Mouse (Mus musculus) forebrain, embryonic 15.5 days (tissue): ENCODE measurements around the gene Pkig. TPM values are rescaled to one million over a fixed set of nuclear protein-coding genes. Genes with fewer than 3 reads are reported as not detected.

Experiments
- ATAC-seq: fragments of 200-750 bp; cut with Nextera tagmentation; replicated peaks from 2 replicates; pipeline ENCODE4 v1.8.0; 2017; ENCODE audit warnings: mild to moderate bottlenecking, moderate TSS enrichment, moderate library complexity
- H3K27ac ChIP-seq: fragments of 300-500 bp; sonication (generic); replicated peaks from 2 replicates; pipeline ENCODE4 v1.5.1; 2015; ENCODE audit warnings: mild to moderate bottlenecking, inconsistent platforms
- H3K27me3 ChIP-seq: fragments of 300-500 bp; sonication (generic); 2 replicates; pipeline ENCODE4 v1.6.1; 2015; ENCODE audit warnings: inconsistent platforms
- H3K36me3 ChIP-seq: fragments of 300-500 bp; sonication (generic); 2 replicates; pipeline ENCODE4 v1.6.1; 2015; ENCODE audit warnings: mild to moderate bottlenecking, inconsistent platforms
- H3K4me1 ChIP-seq: fragments of 300-500 bp; sonication (generic); 2 replicates; pipeline ENCODE4 v1.6.1; 2015; ENCODE audit warnings: inconsistent platforms
- H3K4me2 ChIP-seq: fragments of 300-500 bp; sonication (generic); replicated peaks from 2 replicates; pipeline ENCODE4 v1.6.1; 2015; ENCODE audit warnings: mild to moderate bottlenecking, inconsistent platforms
- H3K4me3 ChIP-seq: fragments of 300-500 bp; sonication (generic); 2 replicates; pipeline ENCODE4 v1.5.1; 2015; ENCODE audit warnings: mild to moderate bottlenecking, inconsistent platforms
- H3K9ac ChIP-seq: fragments of 300-500 bp; sonication (generic); replicated peaks from 2 replicates; pipeline ENCODE4 v1.6.1; 2015; ENCODE audit warnings: mild to moderate bottlenecking, inconsistent platforms
- H3K9me3 ChIP-seq: fragments of 300-500 bp; sonication (generic); 2 replicates; pipeline ENCODE4 v1.6.1; 2016; ENCODE audit warnings: inconsistent platforms
- WGBS: fragments of 180-500 bp; shearing (Covaris S2); methylation state at CpG from one replicate; pipeline ENCODE4 v1.1.7; 2015; ENCODE audit warnings: mixed read lengths; 5-methylcytosine and 5-hydroxymethylcytosine counted together
- polyA plus RNA-seq: library from polyadenylated mRNA; unstranded; fragments of >200 nt; fragmentation: Nextera tagmentation; extraction: Ambion mirVana; gene quantifications from 2 replicates; pipeline ENCODE4 v1.2.1, GENCODE M21; 2015

The Pkig gene
- polyA plus RNA-seq, 1 experiment from 2014 or later: 157 TPM

GRCm38 (mm10) chr2:163719616-163720015 lies 61.4 kb downstream of the Pkig start:
- no peaks in the 10 kb centered on the region for H3K9me3 ChIP-seq
- H3K4me2 ChIP-seq: no peak overlapping the region
- ATAC-seq: peak; percentile 47
- H3K36me3 ChIP-seq: no peaks in the 10 kb centered on the region
- H3K9ac ChIP-seq: no peak overlapping the region
- peaks cover 32% of the 10 kb centered on the region for H3K4me1 ChIP-seq
- 40% methylated on average over 4 of the region's 4 CpGs for WGBS
- H3K27ac ChIP-seq: no peak overlapping the region
- no peaks in the 10 kb centered on the region for H3K27me3 ChIP-seq
- no peak overlapping the region for H3K4me3 ChIP-seq

GRCm38 (mm10) chr2:163722550-163722949 lies 64.4 kb downstream of the Pkig start:
- Histone ChIP-seq H3K4me3 (no peak overlapping the region), H3K9me3 (no peaks in the 10 kb centered on the region), H3K4me1 (peaks cover 32% of the 10 kb centered on the region), H3K36me3 (no peaks in the 10 kb centered on the region), H3K9ac (0 out of 2 replicates have a peak overlapping the region, but pooled peaks have one; percentile 10), H3K27me3 (no peaks in the 10 kb centered on the region), H3K4me2 (no peak overlapping the region), H3K27ac (peak overlapping the region; percentile 84)
- 39% methylated on average over 7 of the region's 7 CpGs for WGBS
- peak; percentile 77 for ATAC-seq

- Histone ChIP-seq H3K27ac (no peak overlapping the region), H3K36me3 (peaks cover 5% of the 10 kb centered on the region; the same call in 1 of the 2 replicates), H3K9ac (no peak overlapping the region), H3K4me1 (peaks cover 14% of the 10 kb centered on the region), H3K4me2 (no peak overlapping the region), H3K27me3 (no peaks in the 10 kb centered on the region), H3K4me3 (no peak overlapping the region), H3K9me3 (no peaks in the 10 kb centered on the region)
- ATAC-seq: no peak
- WGBS: 71% methylated on average over 5 of the region's 5 CpGs
Measured at GRCm38 (mm10) chr2:163726766-163727393, 68.7 kb downstream of the Pkig start.

- Histone ChIP-seq H3K9me3 (no peaks in the 10 kb centered on the region), H3K4me2 (no peak overlapping the region), H3K4me1 (peaks cover under 1% of the 10 kb centered on the region; the same call in 1 of the 2 replicates), H3K36me3 (peaks cover 5% of the 10 kb centered on the region; the same call in 1 of the 2 replicates), H3K9ac (no peak overlapping the region), H3K27me3 (no peaks in the 10 kb centered on the region), H3K27ac (no peak overlapping the region), H3K4me3 (no peak overlapping the region)
- ATAC-seq: no peak
- 93% methylated on average over 4 of the region's 4 CpGs for WGBS
Measured at GRCm38 (mm10) chr2:163728300-163728699, 70.1 kb downstream of the Pkig start.

GRCm38 (mm10) chr2:163732021-163732420 lies 73.8 kb downstream of the Pkig start:
- Histone ChIP-seq H3K4me2 (no peak overlapping the region), H3K36me3 (peaks cover 5% of the 10 kb centered on the region; the same call in 1 of the 2 replicates), H3K9me3 (no peaks in the 10 kb centered on the region), H3K4me3 (no peak overlapping the region), H3K4me1 (no peaks in the 10 kb centered on the region), H3K27ac (no peak overlapping the region), H3K27me3 (no peaks in the 10 kb centered on the region), H3K9ac (no peak overlapping the region)
- ATAC-seq: no peak
- WGBS: 94% methylated on average over 11 of the region's 11 CpGs

- Histone ChIP-seq H3K9me3 (no peaks in the 10 kb centered on the region), H3K9ac (no peak overlapping the region), H3K4me3 (no peak overlapping the region), H3K27me3 (no peaks in the 10 kb centered on the region), H3K4me2 (no peak overlapping the region), H3K27ac (no peak overlapping the region), H3K4me1 (no peaks in the 10 kb centered on the region), H3K36me3 (peaks cover 5% of the 10 kb centered on the region; the same call in 1 of the 2 replicates)
- WGBS: 94% methylated on average over 9 of the region's 9 CpGs
- no peak for ATAC-seq
Measured at GRCm38 (mm10) chr2:163735163-163735562, 77.0 kb downstream of the Pkig start.

- ATAC-seq: no peak
- Histone ChIP-seq H3K36me3 (peaks cover 3% of the 10 kb centered on the region; the same call in 1 of the 2 replicates), H3K27ac (no peak overlapping the region), H3K27me3 (no peaks in the 10 kb centered on the region), H3K9ac (no peak overlapping the region), H3K4me2 (no peak overlapping the region), H3K4me3 (no peak overlapping the region), H3K9me3 (no peaks in the 10 kb centered on the region), H3K4me1 (no peaks in the 10 kb centered on the region)
- 61% methylated on average over 6 of the region's 6 CpGs for WGBS
Measured at GRCm38 (mm10) chr2:163735980-163736379, 77.8 kb downstream of the Pkig start.

GRCm38 (mm10) chr2:163742656-163743055 lies 84.5 kb downstream of the Pkig start:
- WGBS: 74% methylated on average over 5 of the region's 5 CpGs
- no peak for ATAC-seq

GRCm38 (mm10) chr2:163743357-163743756 lies 85.2 kb downstream of the Pkig start:
- 78% methylated on average over 6 of the region's 6 CpGs for WGBS
- Histone ChIP-seq H3K9me3 (no peaks in the 10 kb centered on the region), H3K4me3 (no peak overlapping the region), H3K4me1 (no peaks in the 10 kb centered on the region), H3K27me3 (no peaks in the 10 kb centered on the region), H3K27ac (no peak overlapping the region), H3K36me3 (no peaks in the 10 kb centered on the region), H3K9ac (no peak overlapping the region), H3K4me2 (no peak overlapping the region)
- no peak for ATAC-seq

More at GRCm38 (mm10) chr2:163742656-163743055, 84.5 kb downstream of the Pkig start:
- Histone ChIP-seq H3K27ac (no peak overlapping the region), H3K9me3 (no peaks in the 10 kb centered on the region), H3K4me1 (no peaks in the 10 kb centered on the region), H3K36me3 (no peaks in the 10 kb centered on the region), H3K4me2 (no peak overlapping the region), H3K4me3 (no peak overlapping the region), H3K9ac (no peak overlapping the region), H3K27me3 (no peaks in the 10 kb centered on the region)

GRCm38 (mm10) chr2:163744801-163745570 lies 86.8 kb downstream of the Pkig start:
- WGBS: 85% methylated on average over 10 of the region's 10 CpGs
- ATAC-seq: no peak
- Histone ChIP-seq H3K27ac (no peak overlapping the region), H3K9ac (no peak overlapping the region), H3K27me3 (no peaks in the 10 kb centered on the region), H3K36me3 (no peaks in the 10 kb centered on the region), H3K4me2 (no peak overlapping the region), H3K4me3 (no peak overlapping the region), H3K4me1 (peaks cover 5% of the 10 kb centered on the region), H3K9me3 (no peaks in the 10 kb centered on the region)

GRCm38 (mm10) chr2:163749647-163750611 lies 91.7 kb downstream of the Pkig start, which contains the start of gene Ada:
Gene Ada (minus strand): TSS chr2:163750239.
- WGBS: under 1% methylated on average over 46 of the region's 57 CpGs
- Histone ChIP-seq H3K36me3 (no peaks in the 10 kb centered on the region), H3K9ac (peak within 1 kb of the TSS; percentile 60), H3K9me3 (no peaks in the 10 kb centered on the region), H3K4me1 (peaks cover 9% of the 10 kb centered on the region), H3K4me3 (peak within 1 kb of the TSS; percentile 53), H3K27me3 (no peaks in the 10 kb centered on the region), H3K27ac (no peak within 1 kb of the TSS), H3K4me2 (peak within 1 kb of the TSS; percentile 95)
- ATAC-seq: peak; percentile 86
